Mouse (Mus musculus) cortical plate, adult 2 months (tissue): ENCODE data around the gene Mcrip1.
"Not testable (repeated sequence)": the region's sequence is repeated elsewhere in the genome, so short reads cannot be mapped to it uniquely, and the experiment has no call there.

Experiments
- CTCF ChIP-seq: fragments of 200-500 bp; IDR thresholded peaks from 2 replicates; pipeline ENCODE4 v1.5.1; 2011; ENCODE audit warnings: mild to moderate bottlenecking, control low read depth, low read length; ENCODE audit not compliant: insufficient read depth; ENCODE audit errors: extremely low read depth
- POLR2A ChIP-seq: fragments of 200-500 bp; IDR thresholded peaks from 2 replicates; pipeline ENCODE4 v1.6.1; 2011; ENCODE audit warnings: mild to moderate bottlenecking, low read length, control low read depth; ENCODE audit not compliant: insufficient read depth; ENCODE audit errors: extremely low read depth

DNA sequence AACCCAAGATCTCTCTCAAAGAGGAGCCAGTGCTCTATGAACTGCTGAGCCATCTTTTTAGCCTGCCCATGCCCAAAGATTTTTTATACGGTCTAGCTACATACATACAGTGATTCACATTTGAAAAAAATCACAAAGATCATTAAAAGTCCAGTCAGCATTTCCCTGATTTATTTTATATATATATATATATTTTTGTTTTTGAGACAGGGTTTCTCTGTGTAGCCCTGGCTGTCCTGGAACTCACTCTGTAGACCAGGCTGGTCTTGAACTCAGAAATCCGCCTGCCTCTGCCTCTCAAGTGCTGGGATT lies 33.4 kb upstream of the Mcrip1 start:
- TF ChIP-seq CTCF, POLR2A: not testable (repeated sequence)
